Mouse (Mus musculus) liver, adult 2 months (tissue): Measurements from ENCODE around the gene Tinagl1.

ENCODE experiments used
- CTCF ChIP-seq: fragments of 200-500 bp; IDR thresholded peaks from 2 replicates; pipeline ENCODE4 v1.5.1; 2011; ENCODE audit warnings: low read depth, low read length, control low read depth
- POLR2A ChIP-seq: fragments of 200-500 bp; IDR thresholded peaks from 2 replicates; pipeline ENCODE4 v1.6.1; 2011; ENCODE audit warnings: low read length, control low read depth; ENCODE audit not compliant: insufficient read depth; ENCODE audit errors: extremely low read depth

DNA sequence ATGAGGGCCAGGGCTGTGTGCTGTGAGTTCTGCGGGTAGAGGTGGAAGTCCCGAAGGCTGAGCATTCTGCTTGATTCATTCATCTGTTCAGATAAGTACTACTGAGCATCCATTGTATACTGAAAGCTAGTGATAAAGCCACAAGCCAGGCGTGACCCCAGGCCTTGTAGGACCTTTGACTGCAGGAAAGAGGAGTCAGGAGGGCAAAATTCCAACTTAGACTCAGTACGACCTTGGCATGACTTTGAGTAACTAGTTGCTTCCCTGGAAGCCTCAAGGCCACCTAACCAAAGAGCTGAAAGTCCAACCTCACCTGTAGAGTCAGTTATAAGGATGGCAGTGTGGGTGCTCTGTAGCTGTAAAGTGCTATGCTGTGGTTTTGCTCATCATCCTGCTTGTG is 54.2 kb downstream of the Tinagl1 start:
- no peak for TF ChIP-seq CTCF
- TF ChIP-seq POLR2A: no peak
